Mouse (Mus musculus): ENCODE data around the gene Slco2a1.

DNA sequence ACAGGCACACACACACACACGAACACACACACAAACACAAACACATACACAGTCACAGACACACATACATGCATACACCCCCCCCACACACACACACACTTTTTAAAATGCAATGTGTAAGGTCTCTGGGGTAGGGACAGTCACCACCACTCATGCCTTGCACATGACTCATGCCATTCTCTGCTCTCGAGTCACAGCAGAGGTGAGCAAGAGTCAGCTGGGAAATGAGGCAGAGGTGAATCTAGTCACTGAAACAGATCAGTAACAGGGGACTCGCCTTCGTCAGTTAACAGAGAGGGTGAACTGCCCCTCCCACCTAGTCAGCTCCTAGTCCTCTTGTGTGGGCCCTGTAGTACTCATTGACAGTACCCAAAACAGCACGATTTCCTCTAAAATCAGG is 5.3 kb downstream of the Slco2a1 start:
- TF ChIP-seq CTCF (IDR thresholded peaks at IDR 0.05; ENCODE audit: insufficient read depth, low read length) (no peak), POLR2A (IDR thresholded peaks at IDR 0.05; ENCODE audit: borderline replicate concordance, extremely low read depth, low read depth, low read length) (0 out of 2 replicates have a peak, but pooled peaks have one; percentile 1)

Measured in lung, adult 2 months (tissue).